Mouse (Mus musculus) adrenal gland, postnatal 25 days (tissue): ENCODE measurements around the gene Reep1. TPM values are rescaled to one million over a fixed set of nuclear protein-coding genes. Genes with fewer than 3 reads are reported as not detected.
"Not testable (repeated sequence)": the region's sequence is repeated elsewhere in the genome, so short reads cannot be mapped to it uniquely, and the experiment has no call there.

Experiments
- DNase-seq: peaks from one replicate; pipeline ENCODE4 v3.0.0; 2021; ENCODE audit warnings: mixed read lengths
- total RNA-seq: library from RNA; stranded (reverse); gene quantifications from 2 replicates; pipeline ENCODE4 v1.2.3, GENCODE M21; 2021

Gene Reep1
- total RNA-seq, 1 experiment from 2014 or later = 7.6 TPM

- no peak for DNase-seq
Measured at GRCm38 (mm10) chr6:71840597-71841290, 133.4 kb downstream of the Reep1 start.

GRCm38 (mm10) chr6:71846906-71847305 is 139.5 kb downstream of the Reep1 start:
- DNase-seq = not testable (repeated sequence)

Other genes starting within 250 kb of the Reep1 start
- gene Rnf103, start 213.7 kb upstream of the Reep1 start, total RNA-seq = 32.3 and 41.0 TPM in 2 replicates
- 109 and 133 TPM in 2 replicates for gene Chmp3, start 163.8 kb upstream of the Reep1 start, total RNA-seq
- 38.3 and 44.2 TPM in 2 replicates for gene Kdm3a, start 74.6 kb upstream of the Reep1 start, total RNA-seq
- 34.6 and 40.6 TPM in 2 replicates for gene Mrpl35, start 119.4 kb downstream of the Reep1 start, total RNA-seq
- gene Immt, start 123.8 kb downstream of the Reep1 start, total RNA-seq = 307 and 331 TPM in 2 replicates
- gene Ptcd3, start 201.2 kb downstream of the Reep1 start, total RNA-seq = 107 and 108 TPM in 2 replicates
- gene Polr1a, start 201.5 kb downstream of the Reep1 start, total RNA-seq = 75.1 and 76.9 TPM in 2 replicates